Mouse (Mus musculus) thymus, adult 2 months (tissue): ENCODE data around the gene Auts2. TPM values are rescaled to one million over a fixed set of nuclear protein-coding genes. Genes with fewer than 3 reads are reported as not detected.

Experiments
- DNase-seq: peaks from one replicate; pipeline ENCODE4 v3.0.0; 2021
- H3K27ac ChIP-seq: fragments of 200-500 bp; 2 replicates; pipeline ENCODE4 v1.5.1; 2012; ENCODE audit warnings: low read length, control low read depth; ENCODE audit not compliant: control insufficient read depth, insufficient read depth
- H3K27me3 ChIP-seq: fragments of 200-500 bp; 2 replicates; pipeline ENCODE4 v1.6.1; 2012; ENCODE audit warnings: mild to moderate bottlenecking, low read length, moderate library complexity, mixed read lengths; ENCODE audit not compliant: control insufficient read depth, insufficient read depth
- H3K36me3 ChIP-seq: fragments of 200-500 bp; 2 replicates; pipeline ENCODE4 v1.6.1; 2012; ENCODE audit warnings: mild to moderate bottlenecking, low read length, moderate library complexity; ENCODE audit not compliant: control insufficient read depth, insufficient read depth
- H3K4me1 ChIP-seq: fragments of 200-500 bp; replicated peaks from 2 replicates; pipeline ENCODE4 v1.6.1; 2012; ENCODE audit warnings: low read length; ENCODE audit not compliant: control insufficient read depth, insufficient read depth
- H3K4me3 ChIP-seq: fragments of 200-500 bp; 2 replicates; pipeline ENCODE4 v1.5.1; 2012; ENCODE audit warnings: mild to moderate bottlenecking, low read length, control low read depth, moderate library complexity; ENCODE audit not compliant: control insufficient read depth, insufficient read depth
- CTCF ChIP-seq: fragments of 200-500 bp; IDR thresholded peaks from 2 replicates; pipeline ENCODE4 v1.5.1; 2012; ENCODE audit warnings: mild to moderate bottlenecking, control low read depth, low read length, moderate library complexity, borderline replicate concordance; ENCODE audit not compliant: control insufficient read depth, poor library complexity, insufficient read depth; ENCODE audit errors: extremely low read depth
- POLR2A ChIP-seq: fragments of 200-500 bp; IDR thresholded peaks from 2 replicates; pipeline ENCODE4 v1.6.1; 2012; ENCODE audit warnings: mild to moderate bottlenecking, low read length, control low read depth, moderate library complexity; ENCODE audit not compliant: control insufficient read depth, poor library complexity, insufficient read depth; ENCODE audit errors: extremely low read depth
- WGBS: fragments of 180-500 bp; shearing (Covaris S2); methylation state at CpG from one replicate; pipeline ENCODE4 v1.1.7; 2018; 5-methylcytosine and 5-hydroxymethylcytosine counted together
- polyA plus RNA-seq: library from polyadenylated mRNA; depleted of rRNA; stranded (reverse); fragments of >200 nt; gene quantifications from 2 replicates; pipeline ENCODE4 v1.2.3, GENCODE M21; 2012

The Auts2 gene
- polyA plus RNA-seq, 1 experiment, result 4.9 TPM

- WGBS, result 94% methylated on average over 13 of the region's 13 CpGs
- Histone ChIP-seq H3K4me1 (no peaks in the 10 kb centered on the region), H3K36me3 (no peaks in the 10 kb centered on the region), H3K27me3 (no peaks in the 10 kb centered on the region), H3K4me3 (no peak overlapping the region), H3K27ac (no peak overlapping the region)
- DNase-seq, result no peak
- TF ChIP-seq POLR2A (no peak), CTCF (no peak)
Observed at GRCm38 (mm10) chr5:131759432-131759831, 783.7 kb downstream of the Auts2 start.

DNA sequence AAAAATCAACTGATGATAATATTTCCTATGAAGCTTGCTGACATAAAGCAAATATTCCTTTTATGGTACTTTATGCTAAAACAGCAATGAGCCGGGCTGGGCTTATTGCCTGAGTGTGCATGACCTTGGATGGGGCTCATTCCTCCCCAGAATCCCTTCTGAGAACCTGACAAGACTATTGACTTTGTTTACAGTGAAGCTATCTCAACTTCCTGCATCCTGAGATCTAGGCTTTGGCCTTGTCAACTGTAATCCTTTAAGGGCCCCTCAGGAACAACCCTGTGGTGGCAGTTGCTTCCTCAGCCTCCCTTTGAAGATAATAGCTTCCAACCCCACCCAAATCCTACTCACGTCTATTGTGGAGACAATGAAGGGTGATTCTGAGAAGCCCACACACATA lies 792.8 kb downstream of the Auts2 start:
- H3K4me3 ChIP-seq, result no peak overlapping the region
- no peak for DNase-seq
- no peak overlapping the region for H3K27ac ChIP-seq
- H3K36me3 ChIP-seq, result no peaks in the 10 kb centered on the region
- 71% methylated on average over 2 of the region's 2 CpGs for WGBS
- H3K27me3 ChIP-seq, result no peaks in the 10 kb centered on the region
- no peaks in the 10 kb centered on the region for H3K4me1 ChIP-seq
- no peak for TF ChIP-seq POLR2A
- no peak for TF ChIP-seq CTCF

DNA sequence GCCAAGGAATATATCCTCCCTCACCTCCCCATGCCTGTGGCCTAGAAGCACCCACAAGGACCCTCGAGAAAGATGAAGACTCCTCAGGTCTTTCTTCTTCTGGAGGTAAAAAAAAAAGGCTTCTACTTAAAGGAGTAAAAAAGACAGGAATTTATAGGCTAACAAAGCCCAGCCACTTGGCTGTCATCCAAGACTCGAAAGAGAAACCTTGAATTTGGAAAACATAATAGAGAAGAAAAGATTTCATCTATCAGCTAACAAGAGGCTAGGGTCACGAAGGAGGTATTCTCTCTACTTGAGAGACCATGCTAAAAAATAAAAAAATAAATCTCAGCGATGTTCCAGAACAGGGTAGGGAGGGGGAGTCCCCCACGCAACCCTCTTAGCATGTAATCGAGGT lies 793.9 kb downstream of the Auts2 start:
- H3K4me1 ChIP-seq, result no peaks in the 10 kb centered on the region
- 74% methylated on average over 6 of the region's 6 CpGs for WGBS
- no peaks in the 10 kb centered on the region for H3K36me3 ChIP-seq
- DNase-seq, result no peak
- no peak for TF ChIP-seq CTCF
- TF ChIP-seq POLR2A, result no peak
- no peak overlapping the region for H3K27ac ChIP-seq
- H3K4me3 ChIP-seq, result no peak overlapping the region
- no peaks in the 10 kb centered on the region for H3K27me3 ChIP-seq

DNA sequence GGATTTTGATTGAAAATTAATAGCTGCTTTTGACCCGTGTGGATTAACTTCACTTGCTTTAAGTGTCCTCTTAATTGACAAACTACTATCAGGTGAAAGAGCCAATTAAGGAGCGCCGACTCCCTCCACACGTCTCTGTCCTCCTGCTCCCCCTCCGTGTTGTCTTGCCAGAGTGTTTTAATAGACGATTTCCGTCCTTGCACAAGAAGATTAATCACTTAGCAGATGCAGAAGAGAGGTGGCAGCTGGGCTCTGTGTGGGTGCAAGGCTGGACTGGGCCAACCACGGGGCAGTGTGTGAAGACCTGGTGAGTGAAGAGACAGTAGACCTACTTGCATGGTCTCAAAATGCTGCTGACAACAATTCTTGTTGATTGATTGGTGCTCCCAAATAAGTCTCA lies 800.1 kb downstream of the Auts2 start:
- no peak overlapping the region for H3K27ac ChIP-seq
- no peak for DNase-seq
- 88% methylated on average over 8 of the region's 8 CpGs for WGBS
- no peak overlapping the region for H3K4me3 ChIP-seq
- no peaks in the 10 kb centered on the region for H3K36me3 ChIP-seq
- no peaks in the 10 kb centered on the region for H3K4me1 ChIP-seq
- TF ChIP-seq POLR2A (no peak), CTCF (no peak)
- no peaks in the 10 kb centered on the region for H3K27me3 ChIP-seq

GRCm38 (mm10) chr5:131737476-131737875 lies 805.7 kb downstream of the Auts2 start:
- DNase-seq, result no peak

DNA sequence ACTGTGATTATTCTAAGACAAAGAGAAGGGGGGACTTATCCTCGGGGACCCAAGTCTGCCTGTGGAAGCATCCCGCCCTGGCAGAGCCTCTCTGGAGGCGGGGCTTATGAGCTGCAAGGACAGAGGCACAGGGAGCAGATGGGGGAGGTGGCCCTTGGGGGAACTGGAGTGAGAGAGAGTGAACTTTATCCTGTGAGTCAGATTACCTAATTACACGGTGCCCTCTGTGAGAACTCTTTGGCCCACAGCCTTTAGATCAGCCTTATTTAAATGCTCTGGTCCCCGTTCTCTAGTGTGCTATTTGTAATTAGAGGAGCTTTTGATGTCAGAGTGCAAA lies 809.9 kb downstream of the Auts2 start:
- no peaks in the 10 kb centered on the region for H3K27me3 ChIP-seq
- no peak for DNase-seq
- H3K27ac ChIP-seq, result no peak overlapping the region
- H3K36me3 ChIP-seq, result no peaks in the 10 kb centered on the region
- 66% methylated on average over 5 of the region's 5 CpGs for WGBS
- TF ChIP-seq CTCF (no peak), POLR2A (no peak)
- H3K4me1 ChIP-seq, result no peaks in the 10 kb centered on the region
- no peak overlapping the region for H3K4me3 ChIP-seq

More at GRCm38 (mm10) chr5:131737476-131737875, 805.7 kb downstream of the Auts2 start:
- TF ChIP-seq POLR2A (no peak), CTCF (no peak)
- no peak overlapping the region for H3K4me3 ChIP-seq
- H3K36me3 ChIP-seq, result no peaks in the 10 kb centered on the region
- H3K27ac ChIP-seq, result no peak overlapping the region
- 94% methylated on average over 6 of the region's 6 CpGs for WGBS
- H3K4me1 ChIP-seq, result no peaks in the 10 kb centered on the region
- no peaks in the 10 kb centered on the region for H3K27me3 ChIP-seq

DNA sequence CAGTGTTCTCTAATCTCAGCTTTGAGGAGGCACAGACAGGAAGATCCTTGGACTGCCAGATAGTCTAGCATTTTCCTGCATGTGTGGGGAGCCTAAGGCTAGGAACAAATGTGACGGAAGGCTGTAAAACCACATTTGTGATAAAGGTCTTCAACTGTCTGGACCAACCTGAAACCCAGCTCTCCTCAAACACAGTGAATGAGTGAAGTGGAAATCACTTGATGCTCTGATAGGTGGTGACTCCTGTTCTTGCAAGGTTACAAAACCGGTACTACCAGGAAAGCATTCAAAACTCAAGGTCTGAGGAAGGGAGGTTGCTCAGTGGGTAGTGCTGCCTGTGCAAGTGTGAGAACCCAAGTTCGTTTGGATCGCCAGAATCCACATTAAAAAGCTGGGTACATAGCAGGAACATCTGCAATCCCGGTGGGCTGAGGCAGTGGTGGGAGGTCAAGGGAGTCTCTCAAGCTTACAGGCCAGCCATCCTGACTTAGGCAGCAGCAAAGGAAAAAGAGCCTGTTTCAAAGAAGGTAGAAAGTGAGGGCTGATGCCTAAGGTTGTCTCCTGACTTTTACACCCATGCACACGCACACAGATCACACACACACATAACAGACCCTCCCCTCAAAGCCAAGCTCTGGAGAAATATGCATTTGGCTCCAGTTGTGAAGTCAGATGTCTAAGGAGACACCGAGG lies 810.4 kb downstream of the Auts2 start:
- H3K36me3 ChIP-seq, result no peaks in the 10 kb centered on the region
- H3K4me3 ChIP-seq, result no peak overlapping the region
- 73% methylated on average over 7 of the region's 7 CpGs for WGBS
- DNase-seq, result no peak
- H3K27me3 ChIP-seq, result no peaks in the 10 kb centered on the region
- TF ChIP-seq CTCF (no peak), POLR2A (no peak)
- no peaks in the 10 kb centered on the region for H3K4me1 ChIP-seq
- H3K27ac ChIP-seq, result no peak overlapping the region
